Mouse (Mus musculus) lung, postnatal 0 days (tissue): ENCODE data around the gene Srxn1.

Source experiments
- CTCF ChIP-seq: IDR thresholded peaks from 2 replicates; pipeline ENCODE4 v1.5.1; 2016; ENCODE audit warnings: antibody characterized with exemption, mild to moderate bottlenecking
- EP300 ChIP-seq: IDR thresholded peaks from 2 replicates; pipeline ENCODE4 v1.6.1; 2016; ENCODE audit warnings: antibody characterized with exemption, mild to moderate bottlenecking, control low read depth

DNA sequence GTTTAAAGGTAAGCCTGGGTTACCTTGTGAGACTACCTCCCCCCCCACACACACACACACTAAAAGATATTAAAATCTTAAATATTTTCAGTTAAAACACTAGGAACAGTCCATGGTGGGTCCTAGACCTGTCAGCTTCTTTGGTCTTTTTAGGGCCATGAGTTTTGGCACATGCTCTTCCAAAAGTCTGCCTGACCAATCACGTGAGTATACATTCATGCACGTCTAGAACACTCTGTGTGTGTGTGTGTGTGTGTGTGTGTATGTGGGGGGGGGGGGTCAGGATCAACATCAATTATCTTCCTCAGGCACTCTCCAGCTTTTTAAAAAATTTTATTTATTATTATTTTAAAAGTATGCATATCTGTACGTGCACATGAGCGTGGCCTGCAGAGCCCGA, 7.2 kb downstream of the Srxn1 start:
- TF ChIP-seq CTCF: no peak
- TF ChIP-seq EP300: no peak
